Mouse (Mus musculus) forebrain, embryonic 12.5 days (tissue): ENCODE measurements around the gene Rnf25. TPM values are rescaled to one million over a fixed set of nuclear protein-coding genes. Genes with fewer than 3 reads are reported as not detected.

Experiments used
- ATAC-seq: fragments of 200-750 bp; cut with Nextera tagmentation; 2 replicates; pipeline ENCODE4 v1.8.0; 2017; ENCODE audit warnings: moderate TSS enrichment; ENCODE audit not compliant: low FRiP score
- H3K27ac ChIP-seq: fragments of 300-500 bp; sonication (generic); 2 replicates; pipeline ENCODE4 v1.5.1; 2016; ENCODE audit warnings: mild to moderate bottlenecking
- H3K27me3 ChIP-seq: fragments of 300-500 bp; sonication (generic); 2 replicates; pipeline ENCODE4 v1.6.1; 2016; ENCODE audit warnings: mild to moderate bottlenecking
- H3K36me3 ChIP-seq: fragments of 300-500 bp; sonication (generic); replicated peaks from 2 replicates; pipeline ENCODE4 v1.6.1; 2016; ENCODE audit warnings: mild to moderate bottlenecking
- H3K4me1 ChIP-seq: fragments of 300-500 bp; sonication (generic); 2 replicates; pipeline ENCODE4 v1.6.1; 2016
- H3K4me2 ChIP-seq: fragments of 300-500 bp; sonication (generic); 2 replicates; pipeline ENCODE4 v1.6.1; 2016; ENCODE audit warnings: mild to moderate bottlenecking, moderate library complexity
- H3K4me3 ChIP-seq: fragments of 300-500 bp; sonication (generic); replicated peaks from 2 replicates; pipeline ENCODE4 v1.5.1; 2016; ENCODE audit warnings: mild to moderate bottlenecking
- H3K9ac ChIP-seq: fragments of 300-500 bp; sonication (generic); 2 replicates; pipeline ENCODE4 v1.6.1; 2016; ENCODE audit warnings: mild to moderate bottlenecking
- H3K9me3 ChIP-seq: fragments of 300-500 bp; sonication (generic); 2 replicates; pipeline ENCODE4 v1.6.1; 2016
- WGBS: fragments of 180-500 bp; shearing (Covaris S2); methylation state at CpG from one replicate; pipeline ENCODE4 v1.1.7; 2016; 5-methylcytosine and 5-hydroxymethylcytosine counted together
- polyA plus RNA-seq: library from polyadenylated mRNA; unstranded; fragments of >200 nt; fragmentation: Nextera tagmentation; extraction: Ambion mirVana; gene quantifications from 2 replicates; pipeline ENCODE4 v1.2.1, GENCODE M21; 2016

Gene Rnf25
- 30.7 and 33.0 TPM in 2 replicates for polyA plus RNA-seq

DNA sequence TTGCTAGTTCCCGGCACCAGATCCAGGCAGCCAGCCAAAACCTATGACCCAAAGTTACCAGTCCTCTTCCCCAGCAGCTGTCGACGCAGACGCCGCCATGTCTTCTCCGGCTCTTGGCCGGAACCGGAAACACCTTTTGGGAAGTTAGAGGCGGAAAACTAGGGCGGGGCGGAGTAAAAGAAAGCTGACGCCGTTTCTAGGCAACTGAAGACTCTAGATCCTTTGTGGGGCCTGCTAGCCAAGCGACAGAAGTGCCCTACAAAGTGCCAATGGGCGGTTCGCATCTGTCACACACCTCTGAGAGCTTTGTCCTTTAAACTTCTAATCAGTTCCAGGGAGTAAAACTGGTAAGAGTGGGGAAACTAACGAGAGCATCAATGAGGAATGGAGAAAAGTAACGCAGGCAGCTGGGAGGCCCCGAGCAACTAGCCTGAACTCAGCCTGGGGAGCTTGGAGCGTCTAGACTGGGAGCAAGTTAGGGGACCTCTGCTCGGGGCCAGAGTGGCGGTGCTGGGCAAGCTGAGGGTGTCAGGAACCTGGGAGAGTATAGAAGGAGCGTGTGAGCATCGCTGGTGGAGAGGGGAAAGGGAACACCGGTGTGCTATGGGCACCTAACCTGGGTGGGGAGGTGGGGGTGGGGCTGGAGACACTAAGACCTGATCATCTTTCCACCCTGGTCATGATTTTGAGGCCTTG lies at the start of gene Rnf25, which contains the start of gene Stk36:
Gene Rnf25 (minus strand): TSS at position 131 of the 696 bp plus-strand sequence.
Gene Stk36 (plus strand): TSS at position 179 of the 696 bp plus-strand sequence.
- H3K36me3 ChIP-seq: peaks cover 45% of the 10 kb centered on the region
- peak within 1 kb of the TSS; percentile 84 for H3K4me2 ChIP-seq
- peak within 1 kb of the TSS; percentile 78 for H3K9ac ChIP-seq
- 8% methylated on average over 25 of the region's 25 CpGs for WGBS
- H3K27me3 ChIP-seq: no peaks in the 10 kb centered on the region
- peak within 1 kb of the TSS; percentile 83 for H3K4me3 ChIP-seq
- peak; percentile 88 for ATAC-seq
- peak within 1 kb of the TSS; percentile 65 for H3K27ac ChIP-seq
- H3K4me1 ChIP-seq: peaks cover 16% of the 10 kb centered on the region
- H3K9me3 ChIP-seq: no peaks in the 10 kb centered on the region

DNA sequence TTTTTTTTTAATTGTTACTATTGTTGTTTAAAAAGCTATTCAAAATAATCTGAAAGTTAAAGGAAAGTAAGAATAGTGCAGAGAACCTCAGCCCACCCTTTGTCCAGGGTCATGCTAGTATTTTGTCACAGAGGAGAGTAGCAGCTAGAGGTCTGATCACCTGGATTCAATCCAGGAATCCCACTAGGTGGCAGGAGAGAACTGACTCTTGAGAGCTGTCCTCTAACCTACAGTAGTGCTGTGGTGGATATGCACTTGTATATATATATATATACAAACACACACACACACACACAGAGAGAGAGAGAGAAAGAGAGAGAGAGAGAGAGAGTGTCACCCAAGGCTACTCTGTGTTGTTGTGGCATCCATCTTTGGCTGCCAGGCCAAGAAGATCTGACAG lies 42.7 kb upstream of the Rnf25 start:
- no peaks in the 10 kb centered on the region for H3K27me3 ChIP-seq
- no peak for ATAC-seq

DNA sequence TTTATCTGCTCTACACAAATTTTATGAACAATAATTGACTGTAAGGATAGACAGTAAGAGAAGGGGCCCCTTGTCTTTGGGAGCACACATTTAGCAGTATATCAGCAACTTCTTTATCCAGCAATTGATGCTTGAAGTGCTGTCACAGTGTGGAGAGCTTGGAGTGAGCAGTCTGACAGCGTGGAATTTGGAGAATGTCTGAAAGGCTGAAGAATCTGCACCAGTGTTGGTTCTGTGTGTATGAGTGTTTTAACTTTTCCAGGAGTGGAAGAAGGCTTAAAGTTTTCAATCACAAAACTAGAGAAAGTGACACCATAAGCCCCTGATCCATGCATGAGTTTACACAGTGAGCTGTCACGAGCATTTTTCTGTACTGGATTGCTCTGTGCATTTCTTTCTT lies 42.3 kb upstream of the Rnf25 start:
- Histone ChIP-seq H3K4me2 (no peak overlapping the region), H3K9ac (no peak overlapping the region), H3K4me3 (no peak overlapping the region), H3K4me1 (no peaks in the 10 kb centered on the region), H3K9me3 (no peaks in the 10 kb centered on the region), H3K27ac (no peak overlapping the region), H3K36me3 (no peaks in the 10 kb centered on the region), H3K27me3 (no peaks in the 10 kb centered on the region)
- ATAC-seq: no peak
- WGBS: 68% methylated on average over 2 of the region's 2 CpGs

More for the DNA sequence above, 42.7 kb upstream of the Rnf25 start:
- Histone ChIP-seq H3K9ac (no peak overlapping the region), H3K4me1 (no peaks in the 10 kb centered on the region), H3K27ac (no peak overlapping the region), H3K36me3 (no peaks in the 10 kb centered on the region), H3K4me2 (no peak overlapping the region), H3K4me3 (no peak overlapping the region), H3K9me3 (no peaks in the 10 kb centered on the region)

DNA sequence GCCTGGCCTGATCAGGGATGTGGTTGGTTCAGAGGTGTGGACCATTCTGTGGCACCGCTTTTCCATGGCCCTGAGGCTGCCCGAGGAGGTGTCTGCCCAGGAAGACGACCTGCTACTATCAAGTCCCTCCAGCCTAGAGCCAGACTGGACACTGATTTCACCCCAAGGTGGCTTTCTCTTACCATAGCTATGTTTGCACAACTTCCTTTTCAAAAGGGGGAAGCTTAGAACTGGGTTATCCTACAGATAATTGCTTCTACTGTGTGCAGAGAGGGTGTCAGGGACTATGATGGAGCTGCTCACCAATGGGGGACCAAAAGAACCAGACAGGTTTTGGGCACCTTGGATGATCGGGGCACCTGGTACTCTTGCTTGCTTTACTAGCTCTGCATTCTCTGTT lies 31.5 kb upstream of the Rnf25 start:
- Histone ChIP-seq H3K27ac (no peak overlapping the region), H3K9ac (no peak overlapping the region), H3K9me3 (no peaks in the 10 kb centered on the region), H3K4me1 (no peaks in the 10 kb centered on the region), H3K27me3 (no peaks in the 10 kb centered on the region), H3K4me3 (no peak overlapping the region), H3K36me3 (peaks cover 31% of the 10 kb centered on the region), H3K4me2 (no peak overlapping the region)
- 89% methylated on average over 4 of the region's 4 CpGs for WGBS
- no peak for ATAC-seq

DNA sequence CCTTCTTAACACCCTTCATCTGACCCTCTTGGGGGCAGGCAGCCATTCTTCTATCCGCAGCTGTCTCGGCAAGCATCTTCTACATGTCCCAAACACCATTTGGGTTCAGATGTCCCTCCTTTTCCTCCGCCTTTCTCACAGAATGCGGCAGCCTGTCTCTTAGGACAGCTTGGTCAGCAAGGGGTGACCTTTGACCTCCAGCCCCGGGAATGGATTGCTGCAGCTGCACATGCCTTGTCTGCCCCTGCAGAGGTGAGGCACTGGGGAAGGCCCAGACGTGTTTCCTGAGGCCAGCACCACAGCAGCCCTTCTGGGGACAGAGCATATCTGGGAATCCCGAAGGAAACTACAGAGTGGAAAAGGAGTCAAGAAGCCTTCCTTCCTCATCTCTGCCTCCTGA lies 26.8 kb upstream of the Rnf25 start:
- peaks cover 35% of the 10 kb centered on the region for H3K36me3 ChIP-seq
- 55% methylated on average over 7 of the region's 7 CpGs for WGBS

DNA sequence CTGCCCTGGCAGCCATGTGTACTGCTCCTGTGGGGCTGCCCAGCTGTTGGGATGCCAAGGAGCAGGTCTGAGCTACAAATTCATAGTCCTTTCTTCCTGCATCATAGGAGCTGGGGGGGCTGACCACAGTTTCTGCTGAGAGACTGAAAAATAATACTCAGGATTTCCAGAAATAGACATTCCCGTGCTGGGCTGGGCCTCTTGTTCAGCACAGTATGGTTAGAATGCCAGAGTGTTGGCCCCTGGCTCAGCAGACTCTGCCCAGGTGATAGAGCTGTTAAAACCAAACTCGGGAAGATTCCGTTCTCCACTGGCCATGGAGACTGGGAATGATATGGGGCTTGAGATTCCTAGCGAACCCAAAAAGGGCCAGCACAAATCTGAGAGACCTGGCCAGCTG lies 24.9 kb upstream of the Rnf25 start:
- H3K4me2 ChIP-seq: no peak overlapping the region
- no peak overlapping the region for H3K9ac ChIP-seq
- H3K27me3 ChIP-seq: no peaks in the 10 kb centered on the region
- no peaks in the 10 kb centered on the region for H3K9me3 ChIP-seq
- no peak for ATAC-seq
- H3K4me1 ChIP-seq: no peaks in the 10 kb centered on the region
- H3K36me3 ChIP-seq: peaks cover 38% of the 10 kb centered on the region
- H3K27ac ChIP-seq: no peak overlapping the region
- no peak overlapping the region for H3K4me3 ChIP-seq
- 87% methylated on average over 4 of the region's 4 CpGs for WGBS

More for the DNA sequence above, 26.8 kb upstream of the Rnf25 start:
- Histone ChIP-seq H3K27me3 (no peaks in the 10 kb centered on the region), H3K27ac (no peak overlapping the region), H3K4me3 (no peak overlapping the region), H3K4me1 (no peaks in the 10 kb centered on the region), H3K9ac (no peak overlapping the region), H3K9me3 (no peaks in the 10 kb centered on the region), H3K4me2 (no peak overlapping the region)
- ATAC-seq: no peak

GRCm38 (mm10) chr1:74624183-74624582 lies 23.0 kb upstream of the Rnf25 start:
- WGBS: 90% methylated on average over 1 of the region's 1 CpGs
- H3K9ac ChIP-seq: no peak overlapping the region
- no peak overlapping the region for H3K27ac ChIP-seq
- H3K27me3 ChIP-seq: no peaks in the 10 kb centered on the region
- H3K4me2 ChIP-seq: no peak overlapping the region
- no peak overlapping the region for H3K4me3 ChIP-seq
- H3K9me3 ChIP-seq: no peaks in the 10 kb centered on the region
- H3K36me3 ChIP-seq: peaks cover 38% of the 10 kb centered on the region
- ATAC-seq: no peak
- H3K4me1 ChIP-seq: no peaks in the 10 kb centered on the region

DNA sequence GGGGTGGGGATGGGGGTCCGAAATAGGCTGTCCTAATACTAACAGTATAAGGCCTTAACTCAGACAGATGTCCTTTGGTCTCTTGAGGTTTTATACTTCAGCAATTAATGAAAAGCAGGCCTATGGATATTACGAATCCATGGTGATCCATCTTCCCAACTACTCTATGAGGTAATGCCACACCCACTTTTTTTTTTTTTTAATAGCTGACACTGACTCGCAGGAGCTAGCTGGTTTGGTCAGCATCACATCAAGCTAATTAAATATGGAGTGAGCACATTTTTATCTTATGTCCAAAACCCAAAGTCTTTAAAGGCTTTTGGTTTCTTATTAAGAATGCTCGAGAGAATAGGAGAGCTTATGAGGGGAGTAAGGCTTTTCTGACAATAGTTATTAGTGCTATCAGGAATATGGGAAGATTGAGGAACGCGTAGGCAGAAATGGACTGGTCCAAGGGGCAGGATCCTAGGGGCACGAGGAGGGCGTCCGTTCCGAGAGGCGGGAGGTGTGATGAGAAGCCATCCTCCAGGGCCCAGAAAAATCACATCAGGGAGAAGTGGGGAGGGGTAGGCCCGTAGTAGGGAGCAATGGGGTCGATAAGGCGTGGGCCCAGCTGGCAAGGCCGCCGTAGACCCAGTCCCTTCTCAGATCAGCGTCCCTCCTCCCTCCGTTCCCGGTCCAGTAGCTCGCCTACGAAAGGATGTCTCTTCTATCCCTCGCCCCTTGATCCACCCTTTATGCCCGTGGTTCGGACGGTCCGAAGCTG lies 513 bp downstream of the Rnf25 start:
- Histone ChIP-seq H3K36me3 (peaks cover 47% of the 10 kb centered on the region), H3K9me3 (no peaks in the 10 kb centered on the region), H3K27me3 (no peaks in the 10 kb centered on the region), H3K9ac (peak overlapping the region; percentile 78), H3K4me3 (peak overlapping the region; percentile 83), H3K4me2 (peak overlapping the region; percentile 84), H3K27ac (peak overlapping the region; percentile 16; the same call in 1 of the 2 replicates), H3K4me1 (peaks cover 16% of the 10 kb centered on the region)
- 8% methylated on average over 26 of the region's 26 CpGs for WGBS
- ATAC-seq: peak; percentile 81

- no peaks in the 10 kb centered on the region for H3K27me3 ChIP-seq
- ATAC-seq: no peak
- H3K4me1 ChIP-seq: peaks cover under 1% of the 10 kb centered on the region; the same call in 1 of the 2 replicates
- H3K27ac ChIP-seq: no peak overlapping the region
- peaks cover 84% of the 10 kb centered on the region for H3K36me3 ChIP-seq
- H3K4me2 ChIP-seq: no peak overlapping the region
- no peak overlapping the region for H3K9ac ChIP-seq
- 87% methylated on average over 8 of the region's 8 CpGs for WGBS
- H3K9me3 ChIP-seq: no peaks in the 10 kb centered on the region
- no peak overlapping the region for H3K4me3 ChIP-seq
Measured at GRCm38 (mm10) chr1:74594434-74594833, 6.8 kb downstream of the Rnf25 start.

GRCm38 (mm10) chr1:74587773-74588445 lies 13.3 kb downstream of the Rnf25 start, which contains the start of the genes Zfp142 and Bcs1l:
Gene Zfp142, minus strand, starts transcription at chr1:74588246.
Gene Bcs1l, plus strand, starts transcription at chr1:74588289.
- H3K4me2 ChIP-seq: peak within 1 kb of the TSS; percentile 94
- H3K4me1 ChIP-seq: peaks cover 26% of the 10 kb centered on the region
- H3K27ac ChIP-seq: peak within 1 kb of the TSS; percentile 85
- WGBS: under 1% methylated on average over 48 of the region's 48 CpGs
- ATAC-seq: peak; percentile 99
- peak within 1 kb of the TSS; percentile 86 for H3K4me3 ChIP-seq
- H3K27me3 ChIP-seq: no peaks in the 10 kb centered on the region
- H3K36me3 ChIP-seq: peaks cover 36% of the 10 kb centered on the region
- H3K9ac ChIP-seq: peak within 1 kb of the TSS; percentile 92
- no peaks in the 10 kb centered on the region for H3K9me3 ChIP-seq

DNA sequence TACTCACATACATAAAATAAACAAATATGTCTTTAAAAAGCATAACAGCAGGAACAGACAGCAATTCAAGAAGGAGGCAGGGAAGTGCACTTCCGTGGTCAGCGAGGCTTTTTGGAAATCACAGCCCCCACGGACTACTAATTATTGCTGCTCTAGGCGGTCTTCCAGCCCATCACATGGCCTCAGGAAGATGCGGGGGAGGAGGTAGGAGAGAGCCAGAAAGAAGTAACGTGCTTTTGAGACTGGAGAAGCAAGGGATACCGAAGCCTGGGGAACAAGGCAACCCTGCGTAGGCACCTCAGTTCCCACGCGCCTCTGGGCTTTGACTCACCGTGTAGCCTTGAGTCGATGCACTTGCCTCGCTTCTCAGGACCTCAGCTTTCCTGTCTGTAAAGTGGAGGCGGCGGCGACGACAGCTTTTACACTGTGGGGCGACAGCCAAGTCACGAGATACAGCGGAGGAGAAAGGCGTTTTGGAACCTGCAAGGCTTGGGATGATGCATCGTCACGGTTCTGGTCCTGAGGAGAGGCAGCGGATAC lies 13.9 kb downstream of the Rnf25 start:
- Histone ChIP-seq H3K4me1 (peaks cover 26% of the 10 kb centered on the region), H3K4me2 (peak overlapping the region; percentile 94), H3K9me3 (no peaks in the 10 kb centered on the region), H3K27ac (peak overlapping the region; percentile 85), H3K4me3 (peak overlapping the region; percentile 86), H3K9ac (peak overlapping the region; percentile 92), H3K36me3 (peaks cover 34% of the 10 kb centered on the region), H3K27me3 (no peaks in the 10 kb centered on the region)
- WGBS: under 1% methylated on average over 24 of the region's 24 CpGs
- ATAC-seq: no peak
